Mouse (Mus musculus): ENCODE measurements at regions not wholly inside any gene's neighbourhood (a gene's known extent, or its start where the extent isn't known, plus 50 kb on each side); places are given as distances from the start of the nearest gene placed in this dataset.

DNA sequence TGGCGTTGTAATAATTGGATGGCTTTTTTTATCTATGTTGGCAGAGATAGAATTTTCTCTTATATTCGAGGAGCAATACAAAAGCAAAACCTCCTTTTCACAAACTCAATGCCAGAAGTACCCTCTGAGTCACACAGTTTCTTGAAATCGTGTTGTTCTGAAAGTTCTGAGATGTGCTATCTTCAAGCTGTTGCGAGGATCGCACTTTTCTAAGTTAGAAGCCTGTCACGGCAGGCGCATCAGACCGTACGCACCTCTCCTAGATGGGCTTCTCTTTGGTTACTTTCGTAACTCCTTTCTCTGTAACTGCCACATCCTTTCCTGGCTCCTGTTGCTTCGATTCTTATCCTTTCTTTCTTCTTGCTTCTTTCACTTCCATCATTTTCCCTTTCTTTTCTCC, 271.2 kb upstream of the Arrdc3 start:
- no peak for ATAC-seq (ENCODE audit: insufficient number of reproducible peaks, low FRiP score)
- Histone ChIP-seq H3K4me2 (no peak overlapping the region), H3K9me3 (replicated peaks) (no peaks in the 10 kb centered on the region), H3K27ac (ENCODE audit: poor library complexity, severe bottlenecking) (no peak overlapping the region), H3K4me1 (replicated peaks) (no peaks in the 10 kb centered on the region), H3K9ac (no peak overlapping the region), H3K27me3 (replicated peaks) (no peaks in the 10 kb centered on the region), H3K4me3 (no peak overlapping the region), H3K36me3 (no peaks in the 10 kb centered on the region)
- WGBS, result 81% methylated on average over 11 of the region's 11 CpGs

DNA sequence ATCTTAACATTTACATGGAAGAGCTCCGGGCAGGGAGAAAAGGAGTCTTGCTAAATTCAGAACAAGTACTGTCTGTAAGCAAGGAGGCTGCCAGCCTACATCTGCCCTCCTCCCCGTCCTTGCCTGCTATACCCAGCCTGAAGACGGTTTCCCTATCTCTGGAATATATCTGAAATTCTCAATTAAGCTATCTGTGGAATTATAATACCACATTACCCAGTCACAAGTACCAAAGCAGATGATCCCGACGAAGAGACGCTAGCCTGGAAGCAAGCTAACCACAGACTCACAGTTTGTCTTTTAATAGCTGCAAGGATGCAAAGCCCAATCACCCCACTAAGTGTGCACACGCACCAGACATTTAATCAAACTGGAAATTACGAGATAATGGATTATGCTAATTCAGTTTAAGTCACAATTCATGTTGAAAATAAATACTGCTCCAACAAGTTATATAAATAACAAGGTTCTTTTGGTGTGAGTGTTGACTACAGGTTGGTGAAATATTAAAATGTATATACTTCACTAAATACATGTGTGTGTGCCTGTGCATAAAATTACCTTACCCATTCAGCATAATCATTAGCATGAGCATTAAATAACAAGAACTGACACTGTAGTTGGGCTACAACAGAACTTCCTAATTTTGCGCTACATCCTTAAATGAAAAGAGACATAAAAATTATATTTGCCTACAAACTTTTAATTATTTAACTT, 269.9 kb upstream of the Arrdc3 start:
- Histone ChIP-seq H3K9ac (no peak overlapping the region), H3K4me1 (replicated peaks) (no peaks in the 10 kb centered on the region), H3K36me3 (no peaks in the 10 kb centered on the region), H3K27ac (ENCODE audit: poor library complexity, severe bottlenecking) (no peak overlapping the region), H3K9me3 (replicated peaks) (no peaks in the 10 kb centered on the region), H3K4me2 (no peak overlapping the region), H3K27me3 (replicated peaks) (no peaks in the 10 kb centered on the region), H3K4me3 (no peak overlapping the region)
- 76% methylated on average over 9 of the region's 9 CpGs for WGBS
- ATAC-seq (ENCODE audit: insufficient number of reproducible peaks, low FRiP score), result no peak

DNA sequence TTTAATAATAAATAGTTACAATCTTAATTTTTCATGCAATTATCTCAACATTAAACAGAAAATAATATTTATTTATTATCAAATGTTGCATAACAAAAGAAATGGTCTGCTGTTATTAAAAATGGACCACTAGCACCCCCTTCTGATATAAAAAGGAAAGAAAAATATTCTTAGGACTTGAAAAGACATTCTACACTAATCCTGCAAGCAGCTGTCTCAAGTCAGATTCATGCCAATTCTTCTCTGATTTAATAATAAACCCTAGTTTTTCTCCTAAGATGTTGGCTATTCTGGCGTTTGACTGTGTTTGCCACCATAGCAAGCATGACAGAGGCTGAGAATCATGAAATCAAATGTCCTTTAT, 269.3 kb upstream of the Arrdc3 start:
- ATAC-seq (ENCODE audit: insufficient number of reproducible peaks, low FRiP score), result no peak
- WGBS, result 27% methylated on average over 1 of the region's 1 CpGs

GRCm38 (mm10) chr13:80614971-80615370, 268.2 kb upstream of the Arrdc3 start:
- Histone ChIP-seq H3K9ac (no peak overlapping the region), H3K4me2 (no peak overlapping the region), H3K27me3 (replicated peaks) (no peaks in the 10 kb centered on the region), H3K27ac (ENCODE audit: poor library complexity, severe bottlenecking) (no peak overlapping the region), H3K4me1 (replicated peaks) (no peaks in the 10 kb centered on the region), H3K36me3 (no peaks in the 10 kb centered on the region), H3K4me3 (no peak overlapping the region), H3K9me3 (replicated peaks) (no peaks in the 10 kb centered on the region)
- no peak for ATAC-seq (ENCODE audit: insufficient number of reproducible peaks, low FRiP score)
- 55% methylated on average over 5 of the region's 5 CpGs for WGBS

More for the DNA sequence above, 269.3 kb upstream of the Arrdc3 start:
- Histone ChIP-seq H3K4me1 (replicated peaks) (no peaks in the 10 kb centered on the region), H3K36me3 (no peaks in the 10 kb centered on the region), H3K4me3 (no peak overlapping the region), H3K27ac (ENCODE audit: poor library complexity, severe bottlenecking) (no peak overlapping the region), H3K27me3 (replicated peaks) (no peaks in the 10 kb centered on the region), H3K9ac (no peak overlapping the region), H3K9me3 (replicated peaks) (no peaks in the 10 kb centered on the region), H3K4me2 (no peak overlapping the region)

GRCm38 (mm10) chr13:80623005-80623404, 260.2 kb upstream of the Arrdc3 start:
- Histone ChIP-seq H3K9ac (no peak overlapping the region), H3K27ac (ENCODE audit: poor library complexity, severe bottlenecking) (no peak overlapping the region), H3K4me2 (no peak overlapping the region), H3K4me3 (no peak overlapping the region), H3K27me3 (replicated peaks) (no peaks in the 10 kb centered on the region), H3K9me3 (replicated peaks) (no peaks in the 10 kb centered on the region), H3K36me3 (no peaks in the 10 kb centered on the region), H3K4me1 (replicated peaks) (no peaks in the 10 kb centered on the region)
- WGBS, result 59% methylated on average over 2 of the region's 2 CpGs
- ATAC-seq (ENCODE audit: insufficient number of reproducible peaks, low FRiP score), result no peak

GRCm38 (mm10) chr13:80641334-80641733, 241.8 kb upstream of the Arrdc3 start:
- Histone ChIP-seq H3K4me1 (replicated peaks) (no peaks in the 10 kb centered on the region), H3K4me2 (no peak overlapping the region), H3K36me3 (no peaks in the 10 kb centered on the region), H3K9me3 (replicated peaks) (no peaks in the 10 kb centered on the region), H3K9ac (no peak overlapping the region), H3K27me3 (replicated peaks) (no peaks in the 10 kb centered on the region), H3K4me3 (no peak overlapping the region), H3K27ac (ENCODE audit: poor library complexity, severe bottlenecking) (no peak overlapping the region)
- no peak for ATAC-seq (ENCODE audit: insufficient number of reproducible peaks, low FRiP score)
- WGBS, result 79% methylated on average over 2 of the region's 2 CpGs

DNA sequence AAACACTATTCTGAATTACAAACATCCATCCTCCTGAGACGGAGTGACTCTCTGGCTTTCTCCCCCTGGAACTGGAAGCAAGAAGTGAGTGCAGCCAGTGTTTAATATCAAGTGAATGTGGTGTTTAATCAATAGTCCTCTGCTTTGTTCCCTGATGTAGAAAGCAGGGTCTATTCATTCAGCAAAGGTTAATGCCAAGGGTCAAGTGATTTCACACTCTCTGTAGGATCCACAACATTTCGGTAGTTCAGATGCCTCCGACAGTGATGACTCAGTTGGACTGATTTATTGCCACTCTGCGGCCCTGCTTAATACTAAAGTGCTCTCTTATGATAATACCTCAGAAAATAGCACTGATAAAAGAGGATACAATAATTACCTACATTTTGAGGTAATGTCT, 235.6 kb upstream of the Arrdc3 start:
- Histone ChIP-seq H3K36me3 (no peaks in the 10 kb centered on the region), H3K4me3 (no peak overlapping the region), H3K4me1 (replicated peaks) (no peaks in the 10 kb centered on the region), H3K9me3 (replicated peaks) (no peaks in the 10 kb centered on the region), H3K27ac (ENCODE audit: poor library complexity, severe bottlenecking) (no peak overlapping the region), H3K27me3 (replicated peaks) (no peaks in the 10 kb centered on the region), H3K4me2 (no peak overlapping the region), H3K9ac (no peak overlapping the region)
- WGBS, result 70% methylated on average over 4 of the region's 4 CpGs
- ATAC-seq (ENCODE audit: insufficient number of reproducible peaks, low FRiP score), result no peak

DNA sequence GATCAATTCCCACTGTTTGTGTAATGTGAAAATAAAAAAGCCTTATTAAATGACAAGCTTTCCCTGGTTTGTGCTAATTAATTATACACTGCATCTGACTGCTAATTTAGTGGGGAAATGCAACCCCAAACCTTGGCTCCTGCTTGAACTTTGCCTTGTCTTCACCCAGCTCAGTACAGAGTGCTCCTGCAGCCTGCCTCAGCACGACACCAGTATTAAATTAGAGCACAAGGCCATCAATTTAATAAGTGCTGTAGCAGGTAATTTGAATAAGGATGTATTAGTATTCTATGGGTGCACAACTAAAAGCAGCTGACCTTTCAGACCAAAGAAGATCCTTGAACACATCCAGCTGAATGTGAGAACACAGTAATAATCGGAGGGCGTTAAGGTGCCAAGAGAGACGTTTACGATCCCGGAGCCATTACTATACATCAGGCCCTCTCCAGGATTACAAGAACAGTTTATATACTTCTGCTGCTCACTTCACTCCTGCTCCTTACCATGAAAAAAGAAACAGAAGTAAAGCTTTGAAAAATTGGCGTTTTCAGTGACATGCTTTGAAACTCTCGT, 230.1 kb upstream of the Arrdc3 start:
- Histone ChIP-seq H3K36me3 (no peaks in the 10 kb centered on the region), H3K9me3 (replicated peaks) (no peaks in the 10 kb centered on the region), H3K27ac (ENCODE audit: poor library complexity, severe bottlenecking) (no peak overlapping the region), H3K4me1 (replicated peaks) (no peaks in the 10 kb centered on the region), H3K4me3 (no peak overlapping the region), H3K27me3 (replicated peaks) (no peaks in the 10 kb centered on the region), H3K4me2 (no peak overlapping the region), H3K9ac (no peak overlapping the region)
- WGBS, result 86% methylated on average over 8 of the region's 8 CpGs
- no peak for ATAC-seq (ENCODE audit: insufficient number of reproducible peaks, low FRiP score)

- Histone ChIP-seq H3K27me3 (replicated peaks) (no peaks in the 10 kb centered on the region), H3K4me1 (replicated peaks) (no peaks in the 10 kb centered on the region), H3K4me3 (no peak overlapping the region), H3K36me3 (no peaks in the 10 kb centered on the region), H3K27ac (ENCODE audit: poor library complexity, severe bottlenecking) (no peak overlapping the region), H3K9ac (no peak overlapping the region), H3K4me2 (no peak overlapping the region), H3K9me3 (replicated peaks) (no peaks in the 10 kb centered on the region)
- no peak for ATAC-seq (ENCODE audit: insufficient number of reproducible peaks, low FRiP score)
- 74% methylated on average over 3 of the region's 3 CpGs for WGBS
These were observed 216.9 kb upstream of the Arrdc3 start for GRCm38 (mm10) chr13:80666186-80666713.

DNA sequence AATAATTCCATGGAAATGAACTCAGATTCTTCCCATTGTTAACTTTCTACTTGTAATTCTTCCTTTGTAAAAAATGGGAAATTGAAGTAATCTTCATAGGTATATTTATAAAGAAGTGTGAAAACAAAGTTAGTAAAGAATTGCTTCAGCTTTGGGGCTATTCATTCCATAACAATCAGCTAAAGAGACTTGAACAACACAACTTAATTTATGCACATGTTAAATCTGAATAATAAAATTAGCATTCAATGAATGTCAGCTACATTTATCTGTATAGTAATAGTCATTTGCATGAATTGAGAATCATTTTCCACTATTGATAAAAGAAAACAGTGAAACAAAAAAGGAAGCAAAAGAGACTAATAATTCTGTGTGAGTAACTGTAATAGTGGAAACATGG, 193.3 kb upstream of the Arrdc3 start:
- ATAC-seq (ENCODE audit: insufficient number of reproducible peaks, low FRiP score), result no peak
- no peak overlapping the region for H3K27ac ChIP-seq (ENCODE audit: poor library complexity, severe bottlenecking)
- no peak overlapping the region for H3K4me3 ChIP-seq
- H3K9me3 ChIP-seq (replicated peaks), result no peaks in the 10 kb centered on the region
- no peak overlapping the region for H3K4me2 ChIP-seq
- no peaks in the 10 kb centered on the region for H3K27me3 ChIP-seq (replicated peaks)
- no peak overlapping the region for H3K9ac ChIP-seq
- H3K4me1 ChIP-seq (replicated peaks), result no peaks in the 10 kb centered on the region
- H3K36me3 ChIP-seq, result no peaks in the 10 kb centered on the region

DNA sequence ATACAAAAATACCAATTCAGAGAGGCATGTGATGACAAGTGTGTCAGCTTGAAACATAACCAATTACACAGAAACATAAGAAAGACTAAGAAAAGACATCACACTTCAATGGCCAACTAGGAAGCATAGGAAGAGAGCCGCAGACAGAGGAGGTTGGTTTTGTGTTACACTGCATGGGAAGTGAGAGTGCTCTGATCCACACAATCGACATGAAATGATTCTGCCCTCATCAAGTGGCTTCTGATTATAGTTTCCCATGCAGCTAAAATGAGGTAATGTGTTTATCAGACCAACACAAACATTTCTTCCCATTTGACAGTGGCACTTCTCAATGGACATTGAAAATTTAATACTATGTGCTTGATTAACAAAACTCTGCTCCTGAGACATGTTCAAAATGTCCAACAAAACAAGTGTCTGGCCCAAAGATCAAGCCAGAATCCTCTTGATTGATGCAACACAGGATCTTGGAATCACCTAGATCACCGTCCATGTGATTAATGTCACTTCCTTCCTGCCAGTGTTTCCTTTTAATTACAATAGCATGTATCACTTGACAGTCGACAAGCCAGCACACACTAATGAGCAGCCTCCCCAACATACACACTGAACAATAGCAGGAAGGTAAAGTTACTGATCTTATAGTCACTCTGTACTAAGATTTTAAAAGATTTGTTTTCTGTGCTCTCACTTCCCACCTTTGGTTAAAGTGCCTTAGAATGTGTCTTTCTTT, 192.4 kb upstream of the Arrdc3 start:
- no peaks in the 10 kb centered on the region for H3K27me3 ChIP-seq (replicated peaks)
- no peak overlapping the region for H3K9ac ChIP-seq
- no peak for ATAC-seq (ENCODE audit: insufficient number of reproducible peaks, low FRiP score)
- WGBS, result 57% methylated on average over 4 of the region's 4 CpGs
- H3K4me3 ChIP-seq, result no peak overlapping the region
- H3K4me2 ChIP-seq, result no peak overlapping the region
- no peaks in the 10 kb centered on the region for H3K4me1 ChIP-seq (replicated peaks)
- H3K27ac ChIP-seq (ENCODE audit: poor library complexity, severe bottlenecking), result no peak overlapping the region
- no peaks in the 10 kb centered on the region for H3K36me3 ChIP-seq
- H3K9me3 ChIP-seq (replicated peaks), result no peaks in the 10 kb centered on the region

Measured in heart, embryonic 12.5 days (tissue).